In genomic region chr3:56157864-56158263, GRCm38 (mm10) we compare ENCODE assay signal across 23 mouse cellular contexts.
"Had no signal": no experiment of that assay in that cellular context is flagged by ENCODE, and none has a peak within 500 bp of the region (broad histone marks: within the 10 kb centered on the region; RNA-seq: fewer than 3 reads in every experiment).

No protein-coding gene starts in this region.

- H3K9ac ChIP-seq: limb, embryonic 13.5 days; liver, embryonic 12.5 days; liver, embryonic 15.5 days; lung, embryonic 15.5 days; midbrain, embryonic 12.5 days; stomach, embryonic 15.5 days had no signal

- H3K4me3 ChIP-seq: layer of hippocampus, adult 2 months; limb, embryonic 10.5 days; limb, embryonic 13.5 days; liver, embryonic 12.5 days; liver, embryonic 15.5 days; lung, embryonic 15.5 days; megakaryocyte, embryonic 14.5 days; midbrain, embryonic 12.5 days; myocyte; stomach, embryonic 15.5 days had no signal

- ATAC-seq: intestine, postnatal 0 days; liver, embryonic 12.5 days had no signal

- H3K4me1 ChIP-seq: limb, embryonic 10.5 days; limb, embryonic 13.5 days; liver, embryonic 12.5 days; liver, embryonic 15.5 days; lung, embryonic 15.5 days; megakaryocyte, embryonic 14.5 days; midbrain, embryonic 12.5 days; stomach, embryonic 15.5 days had no signal

- H3K27me3 ChIP-seq: limb, embryonic 13.5 days; liver, embryonic 12.5 days; liver, embryonic 15.5 days; lung, embryonic 15.5 days; megakaryocyte, embryonic 14.5 days; midbrain, embryonic 12.5 days; stomach, embryonic 15.5 days had no signal

- H3K4me2 ChIP-seq: limb, embryonic 13.5 days; liver, embryonic 12.5 days; liver, embryonic 15.5 days; lung, embryonic 15.5 days; midbrain, embryonic 12.5 days; stomach, embryonic 15.5 days had no signal

- H3K9me3 ChIP-seq: limb, embryonic 10.5 days; liver, embryonic 12.5 days; liver, embryonic 15.5 days; lung, embryonic 15.5 days; midbrain, embryonic 12.5 days; stomach, embryonic 15.5 days had no signal

- DNase-seq: kidney, adult 2 months; layer of hippocampus, adult 9-11 months; liver; lung, adult 18-20 months; lung, postnatal 10 days; lung, postnatal 36 days; retina, postnatal 1 day; right cerebral cortex, postnatal 25 days; spleen, adult 18-20 months; thymus, adult 18-20 months; thymus, postnatal 36 days had no signal

- H3K27ac ChIP-seq: kidney, postnatal 0 days; layer of hippocampus, adult 2 months; limb, embryonic 10.5 days; limb, embryonic 13.5 days; liver, embryonic 12.5 days; liver, embryonic 15.5 days; lung, embryonic 15.5 days; midbrain, embryonic 12.5 days; stomach, embryonic 15.5 days had no signal

- H3K36me3 ChIP-seq: limb, embryonic 10.5 days; limb, embryonic 13.5 days; liver, embryonic 12.5 days; liver, embryonic 15.5 days; lung, embryonic 15.5 days; stomach, embryonic 15.5 days had no signal
